Mouse (Mus musculus) NIH3T3 (cell line): ENCODE data around the gene Apol7a.
"Not testable (repeated sequence)": the region's sequence is repeated elsewhere in the genome, so short reads cannot be mapped to it uniquely, and the experiment has no call there.

Source experiments
- DNase-seq: peaks from one replicate; pipeline ENCODE4 v3.0.0-alpha.2; 2012; ENCODE audit warnings: low read depth

Gene Apol7a

GRCm38 (mm10) chr15:77399027-77399426, at the start of gene Apol7a:
Apol7a (minus strand) TSS chr15:77399110.
- peak; percentile 86 for DNase-seq

GRCm38 (mm10) chr15:77447392-77447791, 48.5 kb upstream of the Apol7a start, which contains the start of gene Apol7b:
Apol7b (minus strand) TSS chr15:77447492.
- not testable (repeated sequence) for DNase-seq

- DNase-seq, result not testable (repeated sequence)
Observed at GRCm38 (mm10) chr15:77445668-77446067, 46.8 kb upstream of the Apol7a start.

GRCm38 (mm10) chr15:77444746-77445145, 45.8 kb upstream of the Apol7a start:
- not testable (repeated sequence) for DNase-seq

- DNase-seq, result not testable (repeated sequence)
Observed at GRCm38 (mm10) chr15:77428690-77429448, 30.0 kb upstream of the Apol7a start.

- peak; percentile 64 for DNase-seq
Observed at GRCm38 (mm10) chr15:77422925-77423324, 24.0 kb upstream of the Apol7a start.

- DNase-seq, result not testable (repeated sequence)
Observed at GRCm38 (mm10) chr15:77419657-77420056, 20.7 kb upstream of the Apol7a start.

- not testable (repeated sequence) for DNase-seq
Observed at GRCm38 (mm10) chr15:77416655-77417333, 17.9 kb upstream of the Apol7a start.

- DNase-seq, result not testable (repeated sequence)
Observed at GRCm38 (mm10) chr15:77415653-77416052, 16.7 kb upstream of the Apol7a start.

GRCm38 (mm10) chr15:77412695-77413094, 13.8 kb upstream of the Apol7a start:
- peak; percentile 58 for DNase-seq

GRCm38 (mm10) chr15:77411035-77411434, 12.1 kb upstream of the Apol7a start, which contains the start of gene Apol9a:
Apol9a (minus strand) TSS chr15:77411135.
- not testable (repeated sequence) for DNase-seq

- peak; percentile 92 for DNase-seq
Observed at GRCm38 (mm10) chr15:77406370-77406769, 7.5 kb upstream of the Apol7a start.

- DNase-seq, result peak; percentile 97
Observed at GRCm38 (mm10) chr15:77397450-77398132, 1.3 kb downstream of the Apol7a start.

- DNase-seq, result not testable (repeated sequence)
Observed at GRCm38 (mm10) chr15:77393832-77394231, 5.1 kb downstream of the Apol7a start.

GRCm38 (mm10) chr15:77387462-77387861, 11.4 kb downstream of the Apol7a start:
- DNase-seq, result no peak

- DNase-seq, result no peak
Observed at GRCm38 (mm10) chr15:77384340-77385030, 14.4 kb downstream of the Apol7a start.

- DNase-seq, result no peak
Observed at GRCm38 (mm10) chr15:77382880-77383279, 16.0 kb downstream of the Apol7a start.

GRCm38 (mm10) chr15:77382271-77382850, 16.5 kb downstream of the Apol7a start:
- DNase-seq, result no peak

- DNase-seq, result no peak
Observed at GRCm38 (mm10) chr15:77381481-77381880, 17.4 kb downstream of the Apol7a start.

GRCm38 (mm10) chr15:77379921-77380320, 19.0 kb downstream of the Apol7a start:
- DNase-seq, result peak; percentile 77

- DNase-seq, result no peak
Observed at GRCm38 (mm10) chr15:77377419-77377818, 21.5 kb downstream of the Apol7a start.
